Mouse (Mus musculus): ENCODE measurements around the gene Adamtsl4. TPM values are rescaled to one million over a fixed set of nuclear protein-coding genes. Genes with fewer than 3 reads are reported as not detected.

Adamtsl4 gene
- polyA plus RNA-seq (2017; shearing (Covaris generic)): 14.3 TPM

DNA sequence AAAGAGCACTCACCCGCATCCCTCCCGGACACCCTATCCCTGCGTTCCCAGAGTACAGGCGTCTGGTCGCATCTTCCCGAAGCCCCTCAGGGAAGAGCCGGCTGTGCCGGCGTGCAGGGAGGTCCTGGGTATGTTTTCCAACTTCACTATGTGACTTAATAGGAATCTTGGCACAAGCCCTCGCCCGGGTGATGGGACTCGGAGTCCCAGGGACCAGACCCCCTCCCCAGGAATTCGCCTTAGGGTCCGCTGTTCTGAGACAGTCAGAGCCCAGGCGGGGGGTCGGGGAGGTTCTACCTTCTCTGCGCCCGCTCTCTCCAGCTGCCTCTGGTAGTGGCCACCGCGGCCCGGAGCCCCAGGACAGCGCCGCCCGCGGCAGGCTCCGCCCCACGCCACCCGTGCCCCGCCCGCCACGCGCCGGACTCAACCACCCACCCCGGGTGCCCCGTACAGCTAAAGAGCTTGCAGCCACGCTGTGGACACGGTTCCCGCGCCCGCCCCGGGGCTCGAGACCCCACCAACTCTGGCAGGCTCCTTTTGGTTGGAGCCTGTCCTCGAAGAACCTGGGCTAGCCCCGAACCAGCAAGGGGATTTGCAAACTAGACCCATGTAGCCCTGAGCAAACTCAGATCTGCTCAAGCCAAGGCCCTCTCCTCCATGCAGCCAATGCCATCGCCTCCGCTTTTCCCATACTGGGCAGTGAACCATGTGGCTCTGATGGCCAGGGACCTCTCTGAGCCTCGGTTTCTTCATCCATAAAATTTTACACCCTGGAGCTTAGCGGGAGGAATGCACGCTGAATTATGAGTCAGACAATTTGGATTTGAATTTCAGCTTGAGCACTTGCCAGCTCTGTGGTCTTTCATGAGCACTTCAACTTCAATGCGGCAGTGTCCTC lies at the start of gene Adamtsl4:
Adamtsl4 (minus strand) TSS at position 394 of the 898 bp plus-strand sequence.

DNA sequence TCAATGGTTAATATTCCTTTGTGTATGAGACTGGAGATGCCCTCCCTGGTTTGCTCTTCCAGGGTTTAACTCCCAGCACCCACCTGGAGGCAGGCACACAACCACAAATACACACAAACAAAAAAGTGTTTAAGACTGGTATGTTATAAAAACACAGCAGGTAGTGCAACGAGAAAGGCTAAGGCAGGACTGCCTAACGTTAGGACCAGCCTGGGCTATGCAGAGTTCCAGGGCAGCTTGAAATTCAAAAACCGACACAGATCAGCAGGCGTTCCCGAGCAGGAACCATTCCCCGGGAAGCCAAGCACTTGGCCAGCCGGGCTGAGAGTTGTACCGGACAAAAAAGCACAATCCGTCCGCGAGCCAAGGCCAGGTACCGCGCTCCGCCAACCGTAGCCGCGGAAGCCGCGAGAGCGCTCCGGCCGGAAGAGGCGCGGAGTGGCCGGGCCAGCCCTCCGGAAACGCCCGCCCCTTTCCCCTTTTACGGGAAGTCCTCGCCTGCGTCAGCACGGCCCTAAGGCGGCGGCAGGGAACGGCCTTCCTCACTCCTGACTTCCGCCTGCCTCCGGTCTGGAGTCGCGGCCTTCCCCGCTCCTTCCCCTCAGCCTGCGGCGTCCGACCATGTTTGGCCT lies 29.4 kb downstream of the Adamtsl4 start, which contains the start of gene Mcl1:
Mcl1 (plus strand) TSS at position 553 of the 632 bp plus-strand sequence.

Other genes with a start within 250 kb of the Adamtsl4 start
- gene Ctsk, start 188.7 kb downstream of the Adamtsl4 start, polyA plus RNA-seq (2017; shearing (Covaris generic)): not detected
- 350 TPM for gene Ctss, start 161.1 kb downstream of the Adamtsl4 start, polyA plus RNA-seq (2017; shearing (Covaris generic))
- gene Hormad1, start 128.2 kb downstream of the Adamtsl4 start, polyA plus RNA-seq (2017; shearing (Covaris generic)): not detected
- 42.0 TPM for gene Golph3l, start 99.0 kb downstream of the Adamtsl4 start, polyA plus RNA-seq (2017; shearing (Covaris generic))
- 84.3 TPM for gene Ensa, start 62.9 kb downstream of the Adamtsl4 start, polyA plus RNA-seq (2017; shearing (Covaris generic))
- gene Mcl1, start 29.1 kb downstream of the Adamtsl4 start, polyA plus RNA-seq (2017; shearing (Covaris generic)): 602 TPM
- 386 TPM for gene Ecm1, start 51.7 kb upstream of the Adamtsl4 start, polyA plus RNA-seq (2017; shearing (Covaris generic))
- gene Tars2, start 72.3 kb upstream of the Adamtsl4 start, polyA plus RNA-seq (2017; shearing (Covaris generic)): 90.1 TPM
- 30.2 TPM for gene Rprd2, start 130.9 kb upstream of the Adamtsl4 start, polyA plus RNA-seq (2017; shearing (Covaris generic))
- gene Prpf3, start 168.0 kb upstream of the Adamtsl4 start, polyA plus RNA-seq (2017; shearing (Covaris generic)): 58.7 TPM
- 216 TPM for gene Mrps21, start 183.6 kb upstream of the Adamtsl4 start, polyA plus RNA-seq (2017; shearing (Covaris generic))
- gene Ciart, start 194.3 kb upstream of the Adamtsl4 start, polyA plus RNA-seq (2017; shearing (Covaris generic)): 5.8 TPM
- gene BC028528, start 204.1 kb upstream of the Adamtsl4 start, polyA plus RNA-seq (2017; shearing (Covaris generic)): not detected
- 63.2 TPM for gene Aph1a, start 206.1 kb upstream of the Adamtsl4 start, polyA plus RNA-seq (2017; shearing (Covaris generic))
- gene Car14, start 216.8 kb upstream of the Adamtsl4 start, polyA plus RNA-seq (2017; shearing (Covaris generic)): not detected
- 197 TPM for gene Anp32e, start 241.3 kb upstream of the Adamtsl4 start, polyA plus RNA-seq (2017; shearing (Covaris generic))